Mouse (Mus musculus): ENCODE data around the gene Nop56.

The Nop56 gene

DNA sequence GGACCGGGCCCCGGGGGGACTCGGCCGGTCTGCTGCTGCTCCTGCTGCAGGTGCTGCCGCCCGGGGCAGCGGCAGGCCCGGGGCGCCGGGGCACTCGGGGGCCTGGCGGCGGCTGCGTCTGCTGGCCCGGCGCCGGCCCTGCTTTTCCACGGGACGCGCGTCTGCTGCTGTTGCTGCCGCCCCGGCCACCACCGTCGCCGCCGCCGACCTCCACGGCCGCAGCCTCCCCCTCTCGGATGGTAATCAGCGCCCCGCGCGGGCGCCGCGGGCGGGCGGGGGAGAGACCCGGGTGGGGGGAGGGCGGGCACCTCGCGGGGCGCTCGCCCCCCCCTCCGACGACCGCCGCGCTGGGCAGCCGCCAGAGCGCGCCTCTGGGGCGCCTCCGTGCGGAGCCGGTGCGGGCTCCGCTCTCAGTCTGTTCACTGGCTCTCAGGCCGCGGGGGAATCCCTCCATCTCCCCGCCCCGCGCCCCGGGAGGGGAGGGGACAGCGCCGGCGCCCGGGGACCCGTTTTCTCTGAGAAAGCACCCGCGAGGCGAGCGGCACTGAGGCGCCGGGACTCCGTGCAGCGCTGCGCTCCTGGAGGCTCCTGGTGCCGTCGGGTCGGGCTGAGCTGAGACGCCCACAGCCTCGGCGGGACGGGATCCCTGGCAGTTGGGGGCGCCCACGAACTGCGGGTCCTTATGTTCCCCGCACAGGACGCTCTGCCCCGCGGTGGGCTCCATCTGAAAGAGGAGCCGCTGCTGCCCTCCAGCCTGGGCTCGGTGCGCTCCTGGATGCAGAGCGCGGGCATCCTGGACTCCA, 21.3 kb downstream of the Nop56 start:
- DNase-seq (ENCODE audit: low spot score): peak; percentile 35

DNA sequence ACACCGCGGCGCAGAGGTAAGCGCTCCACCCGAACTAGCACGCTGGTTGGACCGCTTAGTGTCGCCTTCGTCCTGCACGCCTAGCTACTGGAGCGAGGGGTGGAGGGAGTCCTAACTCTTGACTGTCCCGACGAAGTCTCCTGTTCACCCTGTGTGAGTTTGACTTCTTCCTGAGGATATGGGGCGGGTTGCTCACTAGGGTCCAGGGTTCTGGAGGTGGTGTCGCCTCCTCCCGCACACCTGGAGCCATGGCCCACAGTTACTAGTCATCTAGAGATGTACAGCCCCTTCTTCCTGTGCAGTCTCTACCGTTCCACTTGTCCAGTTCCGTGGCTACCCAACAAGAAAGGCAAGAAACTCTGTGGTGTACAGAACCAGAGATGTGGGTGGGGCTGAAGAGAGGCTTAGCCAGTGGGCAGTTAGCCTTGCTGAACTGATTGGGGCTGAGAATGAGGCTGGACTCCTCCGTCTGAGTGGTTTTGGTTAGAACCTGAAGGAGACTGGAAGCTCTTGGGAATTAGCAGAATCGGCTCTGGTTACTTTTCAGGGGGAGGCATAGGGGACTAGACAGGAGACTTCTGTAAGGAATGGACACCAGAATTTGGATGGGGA, 22.0 kb downstream of the Nop56 start:
- DNase-seq (ENCODE audit: low spot score): no peak

DNA sequence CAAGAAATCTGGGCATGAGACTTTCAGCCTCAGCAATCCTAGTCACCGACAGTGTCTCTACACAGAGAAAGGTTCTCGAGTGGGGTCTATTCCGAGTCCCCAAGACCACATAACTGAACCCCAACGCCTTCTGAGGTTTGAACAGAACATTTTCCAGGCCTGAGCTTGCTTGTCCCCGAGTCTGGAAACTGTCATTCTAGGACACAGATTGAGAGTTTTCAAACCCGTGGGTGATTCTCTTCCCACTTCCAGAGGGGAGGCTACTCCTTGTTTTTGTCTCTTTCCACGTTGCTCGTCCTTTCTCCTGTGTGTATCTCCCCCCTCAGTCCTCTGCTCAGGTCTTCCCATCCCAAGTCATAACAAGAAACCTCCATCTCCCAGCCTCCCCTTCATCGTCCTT, 23.4 kb downstream of the Nop56 start:
- no peak for DNase-seq (ENCODE audit: low spot score)

DNA sequence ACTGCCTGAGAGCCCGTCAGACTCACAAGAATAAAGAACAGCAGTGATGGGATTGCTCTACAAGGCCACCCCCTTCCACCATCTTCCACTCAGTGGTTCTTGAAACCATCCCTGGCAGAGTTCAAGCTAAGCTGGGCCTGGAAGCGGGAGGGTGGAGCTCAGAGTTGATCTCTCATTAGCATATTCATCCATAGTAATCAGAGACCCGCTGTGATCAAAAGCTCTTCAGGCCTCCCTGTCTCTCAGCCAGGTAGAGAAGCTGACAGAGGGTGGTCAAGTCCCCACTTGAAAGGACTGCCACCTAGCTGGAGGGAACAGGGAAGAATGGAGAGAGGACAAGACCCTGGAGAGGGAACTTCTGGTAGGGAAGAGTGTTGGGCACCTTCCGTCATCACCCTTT, 28.8 kb downstream of the Nop56 start:
- DNase-seq (ENCODE audit: low spot score): no peak

GRCm38 (mm10) chr2:130327057-130327456, 52.8 kb downstream of the Nop56 start:
- DNase-seq (ENCODE audit: low spot score): no peak
